Mouse (Mus musculus) midbrain, postnatal 0 days (tissue): ENCODE measurements around the gene Eif3l. TPM values are rescaled to one million over a fixed set of nuclear protein-coding genes. Genes with fewer than 3 reads are reported as not detected.

ENCODE experiments used
- ATAC-seq: fragments of 200-750 bp; cut with Nextera tagmentation; 2 replicates; pipeline ENCODE4 v1.8.0; 2017; ENCODE audit warnings: moderate number of reproducible peaks, mild to moderate bottlenecking, moderate TSS enrichment, moderate library complexity; ENCODE audit not compliant: low FRiP score
- DNase-seq: peaks from one replicate; pipeline ENCODE4 v3.0.0-alpha.2; 2015; ENCODE audit warnings: low spot score
- H3K27ac ChIP-seq: fragments of 300-500 bp; sonication (generic); 2 replicates; pipeline ENCODE4 v1.5.1; 2014; ENCODE audit warnings: low read depth, mild to moderate bottlenecking, low read length, mixed read lengths
- H3K27me3 ChIP-seq: fragments of 300-500 bp; sonication (generic); 2 replicates; pipeline ENCODE4 v1.6.1; 2014; ENCODE audit warnings: low read length, control low read depth, mixed read lengths; ENCODE audit not compliant: insufficient read depth
- H3K36me3 ChIP-seq: fragments of 300-500 bp; sonication (generic); 2 replicates; pipeline ENCODE4 v1.6.1; 2014; ENCODE audit warnings: low read length, control low read depth, mixed read lengths; ENCODE audit not compliant: insufficient read depth
- H3K4me1 ChIP-seq: fragments of 300-500 bp; sonication (generic); 2 replicates; pipeline ENCODE4 v1.6.1; 2014; ENCODE audit warnings: mild to moderate bottlenecking, control low read depth, antibody characterized with exemption, low read length, mixed read lengths; ENCODE audit not compliant: insufficient read depth
- H3K4me2 ChIP-seq: fragments of 300-500 bp; sonication (generic); 2 replicates; pipeline ENCODE4 v1.6.1; 2014; ENCODE audit warnings: low read depth, mild to moderate bottlenecking, low read length, mixed read lengths; ENCODE audit not compliant: poor library complexity, severe bottlenecking
- H3K4me3 ChIP-seq: fragments of 300-500 bp; sonication (generic); 2 replicates; pipeline ENCODE4 v1.5.1; 2014; ENCODE audit warnings: low read depth, mild to moderate bottlenecking, low read length, moderate library complexity
- H3K9ac ChIP-seq: fragments of 300-500 bp; sonication (generic); replicated peaks from 2 replicates; pipeline ENCODE4 v1.6.1; 2014; ENCODE audit warnings: mild to moderate bottlenecking, low read length, moderate library complexity, mixed read lengths; ENCODE audit not compliant: poor library complexity, severe bottlenecking
- H3K9me3 ChIP-seq: fragments of 300-500 bp; sonication (generic); 2 replicates; pipeline ENCODE4 v1.6.1; 2016; ENCODE audit warnings: low read length, control low read depth
- CTCF ChIP-seq: IDR thresholded peaks from 2 replicates; pipeline ENCODE4 v1.5.1; 2016; ENCODE audit warnings: antibody characterized with exemption, mild to moderate bottlenecking
- WGBS: fragments of 180-500 bp; shearing (Covaris S2); extraction: QIAGEN DNeasy Blood & Tissue Kit; methylation state at CpG from one replicate; pipeline ENCODE4 v1.1.7; 2014; 5-methylcytosine and 5-hydroxymethylcytosine counted together
- polyA plus RNA-seq: library from polyadenylated mRNA; unstranded; fragments of >200 nt; fragmentation: Nextera tagmentation; extraction: Ambion mirVana; gene quantifications from 2 replicates; pipeline ENCODE4 v1.2.1, GENCODE M21; 2015
- total RNA-seq: library from RNA; depleted of rRNA; stranded (reverse); fragments of >200 nt; gene quantifications from 2 replicates; pipeline ENCODE4 v1.2.3, GENCODE M21; 2014

The Eif3l gene
- total and polyA plus RNA-seq, 2 experiments from 2014 or later: 168 to 197 TPM

- WGBS: 65% methylated on average over 3 of the region's 3 CpGs
- no peak for DNase-seq
- H3K9me3 ChIP-seq: no peaks in the 10 kb centered on the region
- H3K27ac ChIP-seq: no peak overlapping the region
- no peaks in the 10 kb centered on the region for H3K27me3 ChIP-seq
- no peak overlapping the region for H3K9ac ChIP-seq
- no peak overlapping the region for H3K4me2 ChIP-seq
- ATAC-seq: no peak
- H3K36me3 ChIP-seq: peaks cover 32% of the 10 kb centered on the region
- H3K4me1 ChIP-seq: no peaks in the 10 kb centered on the region
- no peak overlapping the region for H3K4me3 ChIP-seq
- no peak for TF ChIP-seq CTCF
Measured at GRCm38 (mm10) chr15:79096556-79096955, 21.6 kb downstream of the Eif3l start.

GRCm38 (mm10) chr15:79097135-79097534 is 22.2 kb downstream of the Eif3l start:
- Histone ChIP-seq H3K4me1 (no peaks in the 10 kb centered on the region), H3K9me3 (no peaks in the 10 kb centered on the region), H3K4me2 (no peak overlapping the region), H3K36me3 (peaks cover 26% of the 10 kb centered on the region), H3K4me3 (no peak overlapping the region), H3K9ac (no peak overlapping the region), H3K27ac (no peak overlapping the region), H3K27me3 (no peaks in the 10 kb centered on the region)
- whole genome bisulfite sequencing: 40% methylated on average over 2 of the region's 2 CpGs
- ATAC-seq (no peak), DNase-seq (no peak)
- no peak for TF ChIP-seq CTCF

- no peaks in the 10 kb centered on the region for H3K27me3 ChIP-seq
- no peak for ATAC-seq
- WGBS: 51% methylated on average over 6 of the region's 6 CpGs
- H3K4me2 ChIP-seq: no peak overlapping the region
- H3K9ac ChIP-seq: no peak overlapping the region
- TF ChIP-seq CTCF: no peak
- DNase-seq: peak; percentile 65
- no peak overlapping the region for H3K4me3 ChIP-seq
- H3K36me3 ChIP-seq: peaks cover 24% of the 10 kb centered on the region
- H3K27ac ChIP-seq: 0 out of 2 replicates have a peak overlapping the region, but pooled peaks have one; percentile 6
- no peaks in the 10 kb centered on the region for H3K9me3 ChIP-seq
- no peaks in the 10 kb centered on the region for H3K4me1 ChIP-seq
Measured at GRCm38 (mm10) chr15:79097611-79098025, 22.6 kb downstream of the Eif3l start.

- no peak for TF ChIP-seq CTCF
- Histone ChIP-seq H3K4me2 (no peak overlapping the region), H3K27me3 (no peaks in the 10 kb centered on the region), H3K4me3 (no peak overlapping the region), H3K36me3 (peaks cover 21% of the 10 kb centered on the region), H3K4me1 (no peaks in the 10 kb centered on the region), H3K9ac (no peak overlapping the region), H3K27ac (no peak overlapping the region), H3K9me3 (no peaks in the 10 kb centered on the region)
- no peak for DNase-seq
- WGBS: 67% methylated on average over 5 of the region's 5 CpGs
- no peak for ATAC-seq
Measured at GRCm38 (mm10) chr15:79098220-79098619, 23.2 kb downstream of the Eif3l start.

- WGBS: 57% methylated on average over 7 of the region's 7 CpGs
- no peak for ATAC-seq
- no peak overlapping the region for H3K27ac ChIP-seq
Measured at GRCm38 (mm10) chr15:79098868-79099267, 23.9 kb downstream of the Eif3l start.

GRCm38 (mm10) chr15:79099456-79099855 is 24.5 kb downstream of the Eif3l start:
- Histone ChIP-seq H3K27ac (no peak overlapping the region), H3K36me3 (peaks cover 10% of the 10 kb centered on the region), H3K4me1 (no peaks in the 10 kb centered on the region), H3K9me3 (no peaks in the 10 kb centered on the region), H3K4me3 (no peak overlapping the region), H3K4me2 (no peak overlapping the region), H3K27me3 (no peaks in the 10 kb centered on the region), H3K9ac (no peak overlapping the region)
- 71% methylated on average over 4 of the region's 4 CpGs for WGBS
- no peak for TF ChIP-seq CTCF
- DNase-seq (no peak), ATAC-seq (no peak)

More at GRCm38 (mm10) chr15:79098868-79099267, 23.9 kb downstream of the Eif3l start:
- peaks cover 15% of the 10 kb centered on the region for H3K36me3 ChIP-seq
- H3K4me1 ChIP-seq: no peaks in the 10 kb centered on the region
- H3K27me3 ChIP-seq: no peaks in the 10 kb centered on the region
- TF ChIP-seq CTCF: no peak
- H3K9ac ChIP-seq: no peak overlapping the region
- no peak overlapping the region for H3K4me2 ChIP-seq
- DNase-seq: no peak
- no peaks in the 10 kb centered on the region for H3K9me3 ChIP-seq
- H3K4me3 ChIP-seq: no peak overlapping the region
